ENCODE assay signal across 8 mouse cellular contexts in the genomic region with DNA sequence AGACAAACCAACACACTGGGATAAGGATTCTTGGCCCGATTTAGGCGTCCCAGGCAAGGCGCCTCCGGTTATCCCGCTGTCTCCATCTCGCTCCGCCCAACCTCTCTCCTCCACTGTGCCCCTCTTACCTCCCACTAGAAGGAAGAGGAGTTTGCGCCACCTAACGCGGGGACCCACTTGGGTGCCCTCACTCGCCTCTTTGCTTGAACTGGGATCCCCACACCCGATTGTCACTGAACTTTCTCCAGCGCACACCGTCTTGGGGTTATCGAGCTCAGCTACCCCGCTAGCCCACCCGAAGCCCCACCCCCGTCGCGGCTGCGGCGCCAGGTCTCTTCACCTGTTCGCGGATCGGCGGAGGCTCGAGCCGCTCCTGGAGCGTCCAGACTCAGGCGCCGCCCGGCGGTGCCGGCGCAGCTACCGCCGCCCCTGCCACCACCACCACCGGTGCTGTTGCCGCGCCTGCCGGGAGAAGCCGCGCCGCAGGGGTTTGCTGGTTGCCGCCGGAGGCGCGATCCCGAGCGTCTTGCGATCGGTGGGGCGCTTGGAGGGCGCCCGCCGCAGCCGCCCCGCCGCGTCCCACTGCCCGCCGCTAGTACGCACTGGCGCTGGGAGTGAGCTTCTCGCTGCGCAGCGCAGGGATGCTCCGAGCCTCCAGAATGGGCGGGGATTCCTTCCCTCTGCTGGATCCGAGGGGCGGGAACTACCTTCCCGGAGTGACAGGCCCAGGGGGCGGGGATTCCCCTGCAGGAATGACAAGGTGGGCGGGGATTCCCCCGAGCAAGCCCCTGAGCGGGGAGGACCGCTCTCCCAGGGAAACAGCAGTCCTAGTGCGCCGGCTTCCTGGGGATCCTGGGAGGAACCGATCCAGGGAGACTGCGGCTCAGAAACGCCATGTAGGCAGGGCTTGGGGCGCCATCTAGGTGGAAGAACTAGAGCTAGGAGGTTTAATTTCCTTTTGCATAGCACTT. TPM values are rescaled to one million over a fixed set of nuclear protein-coding genes. Genes with fewer than 3 reads are reported as not detected.
DNase-seq lines count a peak whose midpoint lies in the region; ATAC-seq and TF ChIP-seq lines count a peak whose summit lies in the region.

A gene (minus strand): TSS at position 648 of the 971 bp plus-strand sequence.

- H3K36me3 ChIP-seq in hindbrain, embryonic 12.5 days = no peaks in the 10 kb centered on the region
- H3K36me3 ChIP-seq in lung, embryonic 15.5 days = no peaks in the 10 kb centered on the region

- peak; percentile 52 for TF ChIP-seq CTCF in Patski (IDR thresholded peaks at IDR 0.05)

- in situ Hi-C loops in Patski (cut with MboI; ENCODE audit: low pct_unique_long_range_greater_than_20kb) = no loop called here

- peak; percentile 13 for DNase-seq in Patski (ENCODE audit: low read depth, low spot score)
- DNase-seq in cerebellum, postnatal 36 days = peak; percentile 78 to 84
- peak; percentile 90 to 95 for DNase-seq in frontal cortex, postnatal 25 days (ENCODE audit: low spot score in 2 of 2)
- DNase-seq in layer of hippocampus, adult 9-11 months = peak; percentile 97
- DNase-seq in retina, adult 2 months (ENCODE audit: low read depth, low spot score) = peak; percentile 71
- DNase-seq in thymus, postnatal 14 days = peak; percentile 34

- H3K27ac ChIP-seq in hindbrain, embryonic 12.5 days = no peak within 1 kb of the TSS; the same call in 1 of the 2 replicates
- H3K27ac ChIP-seq in lung, embryonic 15.5 days = no peak within 1 kb of the TSS

- peak; percentile 89 for ATAC-seq in Patski
- ATAC-seq in hindbrain, embryonic 12.5 days (ENCODE audit: low FRiP score) = peak; percentile 99
- ATAC-seq in lung, embryonic 15.5 days (ENCODE audit: borderline replicate concordance, extremely low read depth, low FRiP score, low TSS enrichment) = peak; percentile 98

- peak within 1 kb of the TSS; percentile 58 for H3K9ac ChIP-seq in hindbrain, embryonic 12.5 days
- H3K9ac ChIP-seq in lung, embryonic 15.5 days = peak within 1 kb of the TSS; percentile 47

- H3K4me3 ChIP-seq in hindbrain, embryonic 12.5 days = peak within 1 kb of the TSS; percentile 51
- H3K4me3 ChIP-seq in lung, embryonic 15.5 days = peak within 1 kb of the TSS; percentile 56

- CTCF ChIA-PET in Patski (lab: Charles Lee) = no interaction called here

- peak within 1 kb of the TSS; percentile 77 for H3K4me2 ChIP-seq in hindbrain, embryonic 12.5 days (replicated peaks)
- peak within 1 kb of the TSS; percentile 84 for H3K4me2 ChIP-seq in lung, embryonic 15.5 days

- POLR2A ChIA-PET in Patski (lab: Charles Lee) = interaction anchor here (0.6 kb wide), 1 partner anchor 348 kb away, joined by 3 read pairs; no protein-coding TSS in a partner anchor

- H3K9me3 ChIP-seq in hindbrain, embryonic 12.5 days (replicated peaks) = no peaks in the 10 kb centered on the region
- H3K9me3 ChIP-seq in lung, embryonic 15.5 days = no peaks in the 10 kb centered on the region

- peaks cover 20% of the 10 kb centered on the region for H3K27me3 ChIP-seq in Patski
- peaks cover 23% of the 10 kb centered on the region for H3K27me3 ChIP-seq in hindbrain, embryonic 12.5 days
- H3K27me3 ChIP-seq in lung, embryonic 15.5 days = peaks cover 41% of the 10 kb centered on the region

- H3K4me1 ChIP-seq in hindbrain, embryonic 12.5 days = peaks cover 3% of the 10 kb centered on the region; the same call in 1 of the 2 replicates
- peaks cover 16% of the 10 kb centered on the region for H3K4me1 ChIP-seq in lung, embryonic 15.5 days

- WGBS in hindbrain, embryonic 12.5 days = under 1% methylated on average over 82 of the region's 83 CpGs
- WGBS in lung, embryonic 15.5 days = under 1% methylated on average over 71 of the region's 83 CpGs

RNA-seq across cellular contexts. Expression of the gene that starts here (rescaled TPM):
- polyA plus RNA-seq in Patski (2021) = 0.10 TPM
- polyA plus RNA-seq in hindbrain, embryonic 12.5 days (2016; fragmentation: Nextera tagmentation; extraction: Ambion mirVana) = 8.7 and 10.2 TPM in 2 replicates
- 32.5 and 39.8 TPM in 2 replicates for polyA plus RNA-seq in lung, embryonic 15.5 days (2015; fragmentation: Nextera tagmentation; extraction: Ambion mirVana)

Comparison
In these comparisons a context has a peak if more than half of its experiments do, and no peak if none do; other contexts are left out.
1. Peak in DNase-seq and ATAC-seq in Patski; RNA of the gene not detected or under 1 TPM.
2. DNase-seq: peak in every context shown above with its lines; median percentile 97 in layer of hippocampus, adult 9-11 months; 92 in frontal cortex, postnatal 25 days; 81 in cerebellum, postnatal 36 days; 71 in retina, adult 2 months; 34 in thymus, postnatal 14 days; 13 in Patski.